Mouse (Mus musculus) kidney, adult 10 weeks (tissue): ENCODE data around the gene Dusp7. TPM values are rescaled to one million over a fixed set of nuclear protein-coding genes. Genes with fewer than 3 reads are reported as not detected.

ENCODE experiments used
- polyA plus RNA-seq: library from polyadenylated mRNA; stranded (reverse); fragments of 350-450 nt; fragmentation: Illumina TruSeq; extraction: RNeasy Lipid Tissue Mini Kit (QIAGEN cat#74804); gene quantifications from one replicate; pipeline ENCODE4 v1.2.3, GENCODE M21; 2014; ENCODE audit warnings: low read depth, low replicate concordance

Gene Dusp7
- polyA plus RNA-seq = 14.0 TPM

DNA sequence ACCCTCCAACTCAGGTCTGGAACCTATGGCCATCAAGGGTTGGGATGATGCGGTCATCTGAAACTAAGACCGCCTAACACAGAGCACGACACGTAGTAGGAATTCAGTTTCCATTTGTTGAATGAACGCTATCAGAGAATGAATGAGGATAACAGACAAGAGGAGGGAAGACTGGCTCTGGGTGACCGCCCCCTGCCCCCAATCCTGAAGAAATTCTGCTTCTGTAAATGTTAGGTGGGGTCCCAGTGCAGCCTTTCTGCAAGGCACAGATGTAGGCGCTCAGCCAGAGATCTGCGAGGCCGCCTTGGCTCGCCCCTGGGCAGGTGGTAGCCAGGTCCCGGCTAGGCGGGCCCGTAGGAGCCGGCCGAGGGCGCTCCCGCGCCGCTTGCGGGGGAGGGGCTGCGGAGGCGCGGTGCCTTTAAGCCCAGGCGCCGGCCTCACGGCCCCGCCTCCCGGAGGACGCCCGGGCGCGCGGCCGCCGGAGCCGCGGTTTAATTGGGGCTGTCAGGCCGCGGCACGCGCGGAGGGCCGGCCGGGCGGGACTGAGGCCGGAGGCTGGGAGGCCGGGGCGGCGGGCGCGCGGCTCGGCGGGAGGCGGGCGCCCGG is at the start of gene Dusp7:
Gene Dusp7 (plus strand): TSS at position 521 of the 606 bp plus-strand sequence.

Other genes with a start within 250 kb of the Dusp7 start
- gene Glyctk, start 210.5 kb upstream of the Dusp7 start, polyA plus RNA-seq = 12.8 TPM
- 78.0 TPM for gene Wdr82, start 197.7 kb upstream of the Dusp7 start, polyA plus RNA-seq
- 1.5 TPM for gene Ppm1m, start 168.9 kb upstream of the Dusp7 start, polyA plus RNA-seq
- gene Twf2, start 165.5 kb upstream of the Dusp7 start, polyA plus RNA-seq = not detected
- not detected for gene Tlr9, start 146.0 kb upstream of the Dusp7 start, polyA plus RNA-seq
- gene Alas1, start 120.0 kb upstream of the Dusp7 start, polyA plus RNA-seq = 43.8 TPM
- not detected for gene Poc1a, start 87.6 kb upstream of the Dusp7 start, polyA plus RNA-seq
- 24.8 TPM for gene Rpl29, start 60.8 kb downstream of the Dusp7 start, polyA plus RNA-seq
- 8.3 TPM for gene Acy1, start 69.7 kb downstream of the Dusp7 start, polyA plus RNA-seq
- gene Abhd14b, start 78.8 kb downstream of the Dusp7 start, polyA plus RNA-seq = 112 TPM
- gene Abhd14a, start 79.0 kb downstream of the Dusp7 start, polyA plus RNA-seq = 0.73 TPM
- 2.1 TPM for gene Pcbp4, start 84.7 kb downstream of the Dusp7 start, polyA plus RNA-seq
- not detected for gene Gpr62, start 97.3 kb downstream of the Dusp7 start, polyA plus RNA-seq
- 1.5 TPM for gene Rrp9, start 107.3 kb downstream of the Dusp7 start, polyA plus RNA-seq
- 7.8 TPM for gene Parp3, start 108.3 kb downstream of the Dusp7 start, polyA plus RNA-seq
- gene Iqcf1, start 131.3 kb downstream of the Dusp7 start, polyA plus RNA-seq = not detected
- gene Iqcf5, start 145.9 kb downstream of the Dusp7 start, polyA plus RNA-seq = not detected
- gene Iqcf3, start 193.0 kb downstream of the Dusp7 start, polyA plus RNA-seq = not detected
- not detected for gene Iqcf4, start 202.4 kb downstream of the Dusp7 start, polyA plus RNA-seq